Mouse (Mus musculus): ENCODE results near the gene Enoph1. TPM values are rescaled to one million over a fixed set of nuclear protein-coding genes. Genes with fewer than 3 reads are reported as not detected.

Gene Enoph1
- polyA plus RNA-seq, 1 experiment from 2014 or later, result 31.2 TPM

- H3K27me3 ChIP-seq (ENCODE audit: control insufficient read depth, insufficient read depth, low read length), result no peaks in the 10 kb centered on the region
- no peak overlapping the region for H3K4me3 ChIP-seq (ENCODE audit: low read depth, low read length)
- ATAC-seq (replicated peaks; ENCODE audit: insufficient number of reproducible peaks, low FRiP score, low TSS enrichment), result no peak
- no peak overlapping the region for H3K27ac ChIP-seq (ENCODE audit: low read depth, low read length)
- H3K36me3 ChIP-seq (ENCODE audit: control insufficient read depth, insufficient read depth, low read length), result peaks cover 9% of the 10 kb centered on the region; the same call in 1 of the 2 replicates
- no peak overlapping the region for H3K4me2 ChIP-seq
- WGBS (ENCODE audit: insufficient replicate concordance), result 28% methylated on average over 3 of the region's 3 CpGs
- no peaks in the 10 kb centered on the region for H3K9me3 ChIP-seq (replicated peaks; ENCODE audit: control insufficient read depth, low read length)
- H3K9ac ChIP-seq (ENCODE audit: low read depth, low read length), result no peak overlapping the region
- no peaks in the 10 kb centered on the region for H3K4me1 ChIP-seq (ENCODE audit: control insufficient read depth, insufficient read depth, low read length)
Measured at GRCm38 (mm10) chr5:100070255-100070654, 30.5 kb downstream of the Enoph1 start.

GRCm38 (mm10) chr5:100071541-100071940 is 31.8 kb downstream of the Enoph1 start:
- Histone ChIP-seq H3K4me1 (ENCODE audit: control insufficient read depth, insufficient read depth, low read length) (no peaks in the 10 kb centered on the region), H3K9ac (ENCODE audit: low read depth, low read length) (no peak overlapping the region), H3K4me3 (ENCODE audit: low read depth, low read length) (no peak overlapping the region), H3K4me2 (no peak overlapping the region), H3K27me3 (ENCODE audit: control insufficient read depth, insufficient read depth, low read length) (no peaks in the 10 kb centered on the region), H3K36me3 (ENCODE audit: control insufficient read depth, insufficient read depth, low read length) (peaks cover 9% of the 10 kb centered on the region; the same call in 1 of the 2 replicates), H3K27ac (ENCODE audit: low read depth, low read length) (no peak overlapping the region), H3K9me3 (replicated peaks; ENCODE audit: control insufficient read depth, low read length) (no peaks in the 10 kb centered on the region)
- 92% methylated on average over 5 of the region's 5 CpGs for WGBS (ENCODE audit: insufficient replicate concordance)
- no peak for ATAC-seq (replicated peaks; ENCODE audit: insufficient number of reproducible peaks, low FRiP score, low TSS enrichment)

- Histone ChIP-seq H3K27ac (ENCODE audit: low read depth, low read length) (no peak overlapping the region), H3K4me3 (ENCODE audit: low read depth, low read length) (no peak overlapping the region), H3K9me3 (replicated peaks; ENCODE audit: control insufficient read depth, low read length) (no peaks in the 10 kb centered on the region), H3K4me2 (no peak overlapping the region), H3K36me3 (ENCODE audit: control insufficient read depth, insufficient read depth, low read length) (peaks cover 8% of the 10 kb centered on the region; the same call in 1 of the 2 replicates), H3K9ac (ENCODE audit: low read depth, low read length) (no peak overlapping the region), H3K27me3 (ENCODE audit: control insufficient read depth, insufficient read depth, low read length) (no peaks in the 10 kb centered on the region), H3K4me1 (ENCODE audit: control insufficient read depth, insufficient read depth, low read length) (no peaks in the 10 kb centered on the region)
- no peak for ATAC-seq (replicated peaks; ENCODE audit: insufficient number of reproducible peaks, low FRiP score, low TSS enrichment)
- WGBS (ENCODE audit: insufficient replicate concordance), result 90% methylated on average over 9 of the region's 9 CpGs
Measured at GRCm38 (mm10) chr5:100072557-100072956, 32.8 kb downstream of the Enoph1 start.

DNA sequence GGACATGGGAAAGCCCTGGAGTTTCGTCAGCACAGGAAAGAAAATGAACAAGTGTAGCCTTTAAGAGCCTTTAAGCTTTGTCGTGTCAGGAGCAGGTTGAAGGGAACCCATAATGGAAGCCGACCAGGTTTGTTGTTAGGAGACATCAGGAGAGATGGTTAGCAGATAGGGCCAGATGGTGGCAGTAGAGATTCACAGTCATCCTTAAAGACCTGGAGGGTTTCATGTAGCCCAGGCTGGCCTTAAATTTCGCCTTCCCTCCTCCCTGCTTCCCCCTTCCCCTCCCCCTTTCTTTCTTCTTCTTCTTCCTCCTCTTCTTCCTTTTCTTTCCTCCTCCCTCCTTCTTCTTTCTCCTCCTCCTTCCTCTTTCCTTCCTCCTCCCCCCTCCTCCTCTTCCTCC is 34.8 kb downstream of the Enoph1 start:
- no peak overlapping the region for H3K27ac ChIP-seq (ENCODE audit: low read depth, low read length)

GRCm38 (mm10) chr5:100079040-100079930 is 39.5 kb downstream of the Enoph1 start:
- Histone ChIP-seq H3K36me3 (ENCODE audit: control insufficient read depth, insufficient read depth, low read length) (no peaks in the 10 kb centered on the region), H3K4me1 (ENCODE audit: control insufficient read depth, insufficient read depth, low read length) (peaks cover 4% of the 10 kb centered on the region; the same call in 1 of the 2 replicates), H3K9ac (ENCODE audit: low read depth, low read length) (peak overlapping the region; percentile 52; the same call in 1 of the 2 replicates), H3K27me3 (ENCODE audit: control insufficient read depth, insufficient read depth, low read length) (no peaks in the 10 kb centered on the region; the same call in 1 of the 2 replicates), H3K4me2 (peak overlapping the region; percentile 76), H3K4me3 (ENCODE audit: low read depth, low read length) (peak overlapping the region; percentile 46), H3K27ac (ENCODE audit: low read depth, low read length) (no peak overlapping the region), H3K9me3 (replicated peaks; ENCODE audit: control insufficient read depth, low read length) (no peaks in the 10 kb centered on the region)
- 18% methylated on average over 36 of the region's 36 CpGs for whole genome bisulfite sequencing (ENCODE audit: insufficient replicate concordance)
- no peak for ATAC-seq (replicated peaks; ENCODE audit: insufficient number of reproducible peaks, low FRiP score, low TSS enrichment)

More for the DNA sequence above, 34.8 kb downstream of the Enoph1 start:
- no peak overlapping the region for H3K4me3 ChIP-seq (ENCODE audit: low read depth, low read length)
- peaks cover under 1% of the 10 kb centered on the region; the same call in 1 of the 2 replicates for H3K4me1 ChIP-seq (ENCODE audit: control insufficient read depth, insufficient read depth, low read length)
- 57% methylated on average over 4 of the region's 4 CpGs for WGBS (ENCODE audit: insufficient replicate concordance)
- no peaks in the 10 kb centered on the region for H3K9me3 ChIP-seq (replicated peaks; ENCODE audit: control insufficient read depth, low read length)
- no peaks in the 10 kb centered on the region for H3K27me3 ChIP-seq (ENCODE audit: control insufficient read depth, insufficient read depth, low read length)
- ATAC-seq (replicated peaks; ENCODE audit: insufficient number of reproducible peaks, low FRiP score, low TSS enrichment), result no peak
- 0 out of 2 replicates have a peak, but pooled peaks cover 3% of the 10 kb centered on the region for H3K36me3 ChIP-seq (ENCODE audit: control insufficient read depth, insufficient read depth, low read length)
- H3K9ac ChIP-seq (ENCODE audit: low read depth, low read length), result no peak overlapping the region
- no peak overlapping the region for H3K4me2 ChIP-seq

- WGBS (ENCODE audit: insufficient replicate concordance), result 78% methylated on average over 8 of the region's 8 CpGs
- H3K4me2 ChIP-seq, result peak overlapping the region; percentile 76
- no peaks in the 10 kb centered on the region; the same call in 1 of the 2 replicates for H3K27me3 ChIP-seq (ENCODE audit: control insufficient read depth, insufficient read depth, low read length)
- no peak overlapping the region for H3K27ac ChIP-seq (ENCODE audit: low read depth, low read length)
- no peaks in the 10 kb centered on the region for H3K36me3 ChIP-seq (ENCODE audit: control insufficient read depth, insufficient read depth, low read length)
- ATAC-seq (replicated peaks; ENCODE audit: insufficient number of reproducible peaks, low FRiP score, low TSS enrichment), result no peak
- no peak overlapping the region for H3K9ac ChIP-seq (ENCODE audit: low read depth, low read length)
- peak overlapping the region; percentile 46; the same call in 1 of the 2 replicates for H3K4me3 ChIP-seq (ENCODE audit: low read depth, low read length)
- H3K9me3 ChIP-seq (replicated peaks; ENCODE audit: control insufficient read depth, low read length), result no peaks in the 10 kb centered on the region
- peaks cover 4% of the 10 kb centered on the region; the same call in 1 of the 2 replicates for H3K4me1 ChIP-seq (ENCODE audit: control insufficient read depth, insufficient read depth, low read length)
Measured at GRCm38 (mm10) chr5:100079931-100080275, 40.1 kb downstream of the Enoph1 start.

- Histone ChIP-seq H3K9me3 (replicated peaks; ENCODE audit: control insufficient read depth, low read length) (no peaks in the 10 kb centered on the region), H3K36me3 (ENCODE audit: control insufficient read depth, insufficient read depth, low read length) (no peaks in the 10 kb centered on the region), H3K27me3 (ENCODE audit: control insufficient read depth, insufficient read depth, low read length) (no peaks in the 10 kb centered on the region; the same call in 1 of the 2 replicates), H3K9ac (ENCODE audit: low read depth, low read length) (no peak overlapping the region), H3K4me2 (no peak overlapping the region), H3K4me3 (ENCODE audit: low read depth, low read length) (no peak overlapping the region), H3K4me1 (ENCODE audit: control insufficient read depth, insufficient read depth, low read length) (peaks cover 4% of the 10 kb centered on the region; the same call in 1 of the 2 replicates), H3K27ac (ENCODE audit: low read depth, low read length) (no peak overlapping the region)
- ATAC-seq (replicated peaks; ENCODE audit: insufficient number of reproducible peaks, low FRiP score, low TSS enrichment), result no peak
- WGBS (ENCODE audit: insufficient replicate concordance), result 80% methylated on average over 4 of the region's 4 CpGs
Measured at GRCm38 (mm10) chr5:100082006-100082405, 42.2 kb downstream of the Enoph1 start.

GRCm38 (mm10) chr5:100083953-100084562 is 44.3 kb downstream of the Enoph1 start:
- no peaks in the 10 kb centered on the region for H3K36me3 ChIP-seq (ENCODE audit: control insufficient read depth, insufficient read depth, low read length)
- no peaks in the 10 kb centered on the region; the same call in 1 of the 2 replicates for H3K27me3 ChIP-seq (ENCODE audit: control insufficient read depth, insufficient read depth, low read length)
- H3K9ac ChIP-seq (ENCODE audit: low read depth, low read length), result no peak overlapping the region
- no peak for ATAC-seq (replicated peaks; ENCODE audit: insufficient number of reproducible peaks, low FRiP score, low TSS enrichment)
- H3K9me3 ChIP-seq (replicated peaks; ENCODE audit: control insufficient read depth, low read length), result no peaks in the 10 kb centered on the region
- H3K4me2 ChIP-seq, result no peak overlapping the region
- H3K4me1 ChIP-seq (ENCODE audit: control insufficient read depth, insufficient read depth, low read length), result peaks cover 4% of the 10 kb centered on the region; the same call in 1 of the 2 replicates
- H3K4me3 ChIP-seq (ENCODE audit: low read depth, low read length), result no peak overlapping the region
- WGBS (ENCODE audit: insufficient replicate concordance), result 74% methylated on average over 12 of the region's 12 CpGs
- no peak overlapping the region for H3K27ac ChIP-seq (ENCODE audit: low read depth, low read length)
